Mouse (Mus musculus): ENCODE measurements around the gene Ccdc107.

The Ccdc107 gene

GRCm38 (mm10) chr4:43528487-43528886, 35.8 kb downstream of the Ccdc107 start:
- H3K27me3 ChIP-seq (ENCODE audit: insufficient read depth, low read length) = peaks cover 24% of the 10 kb centered on the region
- peaks cover 28% of the 10 kb centered on the region for H3K36me3 ChIP-seq (ENCODE audit: insufficient read depth, low read length)
- TF ChIP-seq CTCF (conservative IDR thresholded peaks at IDR 0.05; ENCODE audit: low read length) (peak; percentile 54), POU5F1 (IDR thresholded peaks at IDR 0.05; ENCODE audit: borderline replicate concordance, low read length) (no peak)
- peaks cover 20% of the 10 kb centered on the region for H3K4me1 ChIP-seq (replicated peaks; ENCODE audit: low read depth, low read length)
- H3K9me3 ChIP-seq (ENCODE audit: low read length) = no peaks in the 10 kb centered on the region
- no peak overlapping the region for H3K4me3 ChIP-seq (replicated peaks; ENCODE audit: low read length)

GRCm38 (mm10) chr4:43530081-43530501, 37.4 kb downstream of the Ccdc107 start:
- TF ChIP-seq POU5F1 (IDR thresholded peaks at IDR 0.05; ENCODE audit: borderline replicate concordance, low read length) = no peak
- no peak for TF ChIP-seq CTCF (conservative IDR thresholded peaks at IDR 0.05; ENCODE audit: low read length)
- TF ChIP-seq NANOG (IDR thresholded peaks at IDR 0.05; ENCODE audit: borderline replicate concordance, low read length) = no peak

GRCm38 (mm10) chr4:43530581-43530980, 37.9 kb downstream of the Ccdc107 start:
- Histone ChIP-seq H3K9me3 (ENCODE audit: low read length) (no peaks in the 10 kb centered on the region), H3K4me1 (replicated peaks; ENCODE audit: low read depth, low read length) (peaks cover 27% of the 10 kb centered on the region), H3K36me3 (ENCODE audit: insufficient read depth, low read length) (peaks cover 47% of the 10 kb centered on the region), H3K4me3 (replicated peaks; ENCODE audit: low read length) (no peak overlapping the region), H3K27me3 (ENCODE audit: insufficient read depth, low read length) (peaks cover 3% of the 10 kb centered on the region)
- TF ChIP-seq CTCF (conservative IDR thresholded peaks at IDR 0.05; ENCODE audit: low read length) (peak; percentile 84), POU5F1 (IDR thresholded peaks at IDR 0.05; ENCODE audit: borderline replicate concordance, low read length) (no peak)

More at GRCm38 (mm10) chr4:43530081-43530501, 37.4 kb downstream of the Ccdc107 start:
- H3K27me3 ChIP-seq (ENCODE audit: insufficient read depth, low read length) = peaks cover 8% of the 10 kb centered on the region
- H3K4me3 ChIP-seq (replicated peaks; ENCODE audit: low read length) = no peak overlapping the region
- H3K4me1 ChIP-seq (replicated peaks; ENCODE audit: low read depth, low read length) = peaks cover 22% of the 10 kb centered on the region
- H3K36me3 ChIP-seq (ENCODE audit: insufficient read depth, low read length) = peaks cover 43% of the 10 kb centered on the region
- H3K9me3 ChIP-seq (ENCODE audit: low read length) = no peaks in the 10 kb centered on the region

- peaks cover 74% of the 10 kb centered on the region for H3K36me3 ChIP-seq (ENCODE audit: insufficient read depth, low read length)
- no peaks in the 10 kb centered on the region for H3K27me3 ChIP-seq (ENCODE audit: insufficient read depth, low read length)
- H3K4me3 ChIP-seq (replicated peaks; ENCODE audit: low read length) = peak overlapping the region; percentile 57; the same call in 1 of the 2 replicates
- TF ChIP-seq CTCF (conservative IDR thresholded peaks at IDR 0.05; ENCODE audit: low read length) (no peak), NANOG (IDR thresholded peaks at IDR 0.05; ENCODE audit: borderline replicate concordance, low read length) (no peak), POU5F1 (IDR thresholded peaks at IDR 0.05; ENCODE audit: borderline replicate concordance, low read length) (no peak)
- peaks cover 2% of the 10 kb centered on the region; the same call in 1 of the 2 replicates for H3K9me3 ChIP-seq (ENCODE audit: low read length)
- peaks cover 36% of the 10 kb centered on the region for H3K4me1 ChIP-seq (replicated peaks; ENCODE audit: low read depth, low read length)
Observed at GRCm38 (mm10) chr4:43533270-43533669, 40.6 kb downstream of the Ccdc107 start.

- H3K9me3 ChIP-seq (ENCODE audit: low read length) = peaks cover 26% of the 10 kb centered on the region
- no peak overlapping the region for H3K4me3 ChIP-seq (replicated peaks; ENCODE audit: low read length)
- no peak for TF ChIP-seq NANOG (IDR thresholded peaks at IDR 0.05; ENCODE audit: borderline replicate concordance, low read length)
- no peak for TF ChIP-seq CTCF (conservative IDR thresholded peaks at IDR 0.05; ENCODE audit: low read length)
- TF ChIP-seq POU5F1 (IDR thresholded peaks at IDR 0.05; ENCODE audit: borderline replicate concordance, low read length) = no peak
- H3K36me3 ChIP-seq (ENCODE audit: insufficient read depth, low read length) = peaks cover 98% of the 10 kb centered on the region
- H3K27me3 ChIP-seq (ENCODE audit: insufficient read depth, low read length) = no peaks in the 10 kb centered on the region
- H3K4me1 ChIP-seq (replicated peaks; ENCODE audit: low read depth, low read length) = peaks cover 36% of the 10 kb centered on the region
Observed at GRCm38 (mm10) chr4:43535628-43536027, 42.9 kb downstream of the Ccdc107 start.

- peaks cover 36% of the 10 kb centered on the region for H3K4me1 ChIP-seq (replicated peaks; ENCODE audit: low read depth, low read length)
- H3K9me3 ChIP-seq (ENCODE audit: low read length) = peaks cover 30% of the 10 kb centered on the region
- TF ChIP-seq POU5F1 (IDR thresholded peaks at IDR 0.05; ENCODE audit: borderline replicate concordance, low read length) (no peak), NANOG (IDR thresholded peaks at IDR 0.05; ENCODE audit: borderline replicate concordance, low read length) (no peak), CTCF (conservative IDR thresholded peaks at IDR 0.05; ENCODE audit: low read length) (no peak)
- H3K4me3 ChIP-seq (replicated peaks; ENCODE audit: low read length) = no peak overlapping the region
- H3K27me3 ChIP-seq (ENCODE audit: insufficient read depth, low read length) = no peaks in the 10 kb centered on the region
- H3K36me3 ChIP-seq (ENCODE audit: insufficient read depth, low read length) = peaks cover 98% of the 10 kb centered on the region
Observed at GRCm38 (mm10) chr4:43536031-43536430, 43.3 kb downstream of the Ccdc107 start.

GRCm38 (mm10) chr4:43542044-43542443, 49.3 kb downstream of the Ccdc107 start:
- TF ChIP-seq CTCF (conservative IDR thresholded peaks at IDR 0.05; ENCODE audit: low read length) (no peak), NANOG (IDR thresholded peaks at IDR 0.05; ENCODE audit: borderline replicate concordance, low read length) (no peak), POU5F1 (IDR thresholded peaks at IDR 0.05; ENCODE audit: borderline replicate concordance, low read length) (no peak)
- no peaks in the 10 kb centered on the region for H3K27me3 ChIP-seq (ENCODE audit: insufficient read depth, low read length)
- peak overlapping the region; percentile 32; the same call in 1 of the 2 replicates for H3K4me3 ChIP-seq (replicated peaks; ENCODE audit: low read length)
- H3K4me1 ChIP-seq (replicated peaks; ENCODE audit: low read depth, low read length) = no peaks in the 10 kb centered on the region
- H3K36me3 ChIP-seq (ENCODE audit: insufficient read depth, low read length) = peaks cover 97% of the 10 kb centered on the region
- peaks cover 87% of the 10 kb centered on the region for H3K9me3 ChIP-seq (ENCODE audit: low read length)
